Mouse (Mus musculus): ENCODE results near the gene Vps35l. TPM values are rescaled to one million over a fixed set of nuclear protein-coding genes. Genes with fewer than 3 reads are reported as not detected.

The Vps35l gene
- polyA plus RNA-seq (2014; fragmentation: Illumina TruSeq; extraction: RNeasy Lipid Tissue Mini Kit (QIAGEN cat#74804); ENCODE audit: low read depth, low replicate concordance) = 12.6 TPM

GRCm38 (mm10) chr7:118739975-118740531, at the start of gene Vps35l:
Gene Vps35l (plus strand): TSS chr7:118740226.

GRCm38 (mm10) chr7:118705101-118705961, 34.7 kb upstream of the Vps35l start, which contains the start of gene Gde1:
Gene Gde1 (minus strand): TSS chr7:118705778.

GRCm38 (mm10) chr7:118712228-118713173, 27.5 kb upstream of the Vps35l start, which contains the start of gene Ccp110:
Gene Ccp110 (plus strand): TSS chr7:118712552.

GRCm38 (mm10) chr7:118855171-118855876, 115.3 kb downstream of the Vps35l start, which contains the start of gene Iqck:
Gene Iqck (plus strand): TSS chr7:118855752.

DNA sequence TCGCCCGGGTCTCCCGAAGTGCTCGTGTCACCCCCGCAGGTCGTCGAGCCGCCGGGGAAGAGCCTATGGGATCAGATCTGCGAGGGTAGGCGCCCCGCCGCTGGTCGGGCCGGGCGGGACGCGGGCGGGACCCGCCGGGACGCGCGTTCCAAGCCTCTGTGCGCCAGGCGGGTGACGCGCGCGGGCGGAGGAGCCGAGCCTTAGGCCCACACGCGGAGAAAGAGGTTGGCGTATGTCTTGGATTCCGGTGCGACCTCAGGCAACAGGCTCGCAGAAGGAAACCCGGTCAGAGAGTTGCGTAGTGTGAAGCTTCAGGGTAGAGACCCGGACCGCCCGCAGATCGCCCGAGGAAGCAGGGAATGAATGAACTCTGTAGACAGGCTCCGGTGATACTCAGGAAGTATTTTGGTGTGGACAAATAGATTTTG, 115.9 kb downstream of the Vps35l start, which contains the start of gene Knop1:
TSS of gene Knop1 (minus strand) at position 378 of the 428 bp plus-strand sequence.

Other genes starting within 250 kb of the Vps35l start
- 18.2 TPM for gene Itpripl2, start 248.3 kb upstream of the Vps35l start, polyA plus RNA-seq (2014; fragmentation: Illumina TruSeq; extraction: RNeasy Lipid Tissue Mini Kit (QIAGEN cat#74804); ENCODE audit: low read depth, low replicate concordance)
- 14.8 TPM for gene Coq7, start 206.9 kb upstream of the Vps35l start, polyA plus RNA-seq (2014; fragmentation: Illumina TruSeq; extraction: RNeasy Lipid Tissue Mini Kit (QIAGEN cat#74804); ENCODE audit: low read depth, low replicate concordance)
- 2.2 TPM for gene Tmc7, start 155.5 kb upstream of the Vps35l start, polyA plus RNA-seq (2014; fragmentation: Illumina TruSeq; extraction: RNeasy Lipid Tissue Mini Kit (QIAGEN cat#74804); ENCODE audit: low read depth, low replicate concordance)
- 2.2 TPM for gene Tmc5, start 142.9 kb upstream of the Vps35l start, polyA plus RNA-seq (2014; fragmentation: Illumina TruSeq; extraction: RNeasy Lipid Tissue Mini Kit (QIAGEN cat#74804); ENCODE audit: low read depth, low replicate concordance)
- gene Gde1, start 34.4 kb upstream of the Vps35l start, polyA plus RNA-seq (2014; fragmentation: Illumina TruSeq; extraction: RNeasy Lipid Tissue Mini Kit (QIAGEN cat#74804); ENCODE audit: low read depth, low replicate concordance) = 271 TPM
- 16.3 TPM for gene Ccp110, start 27.7 kb upstream of the Vps35l start, polyA plus RNA-seq (2014; fragmentation: Illumina TruSeq; extraction: RNeasy Lipid Tissue Mini Kit (QIAGEN cat#74804); ENCODE audit: low read depth, low replicate concordance)
- gene Iqck, start 115.5 kb downstream of the Vps35l start, polyA plus RNA-seq (2014; fragmentation: Illumina TruSeq; extraction: RNeasy Lipid Tissue Mini Kit (QIAGEN cat#74804); ENCODE audit: low read depth, low replicate concordance) = 0.93 TPM
- 40.2 TPM for gene Knop1, start 116.0 kb downstream of the Vps35l start, polyA plus RNA-seq (2014; fragmentation: Illumina TruSeq; extraction: RNeasy Lipid Tissue Mini Kit (QIAGEN cat#74804); ENCODE audit: low read depth, low replicate concordance)